Mouse (Mus musculus) T-cell, adult 2 months (primary cell): ENCODE measurements around the gene Chfr.
"Not testable (repeated sequence)": the region's sequence is repeated elsewhere in the genome, so short reads cannot be mapped to it uniquely, and the experiment has no call there.

Experiments
- DNase-seq: peaks from one replicate; pipeline ENCODE4 v3.0.0; 2022; ENCODE audit warnings: low spot score

Gene Chfr

DNA sequence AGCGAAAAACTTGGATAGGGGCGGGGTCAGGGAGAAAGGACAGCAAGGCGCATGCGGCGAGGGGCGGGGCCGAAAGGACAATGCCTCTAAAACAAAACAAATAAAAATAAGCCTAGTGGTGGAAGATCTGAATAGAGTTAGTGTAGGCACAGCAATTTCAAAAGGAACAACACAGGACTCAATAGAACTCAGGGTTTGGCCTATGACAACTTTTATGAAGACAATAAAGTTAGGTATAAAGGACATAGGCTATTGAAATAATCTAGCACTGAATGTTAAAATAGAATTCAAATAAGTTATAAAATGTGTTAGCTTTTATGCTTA, 27.4 kb upstream of the Chfr start:
- DNase-seq: peak; percentile 95

DNA sequence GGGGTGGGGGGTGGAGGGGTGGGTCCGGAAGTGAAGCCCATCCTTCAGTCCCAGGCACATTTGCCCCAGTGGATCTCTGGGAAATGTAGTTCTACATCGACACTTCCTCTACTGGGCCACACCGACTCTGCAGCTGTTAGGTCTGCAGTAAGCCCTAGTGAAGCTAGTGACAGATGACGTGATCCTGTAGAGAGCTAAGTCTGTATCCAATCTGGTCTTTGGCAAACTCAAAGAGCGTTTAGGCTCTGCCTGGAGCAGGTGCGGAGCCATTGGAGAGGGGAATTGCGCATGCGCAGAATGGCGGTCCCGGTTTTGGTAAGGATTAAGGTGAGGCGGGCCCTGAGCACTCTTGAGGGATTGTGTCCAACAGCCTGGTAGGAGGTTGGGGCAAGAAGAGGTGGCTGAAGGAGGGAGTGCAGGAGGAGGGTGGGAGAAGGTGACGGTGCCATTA, 25.6 kb upstream of the Chfr start, which contains the start of gene Zfp605:
TSS of gene Zfp605 (plus strand) at position 102 of the 451 bp plus-strand sequence.
- peak; percentile 77 for DNase-seq

DNA sequence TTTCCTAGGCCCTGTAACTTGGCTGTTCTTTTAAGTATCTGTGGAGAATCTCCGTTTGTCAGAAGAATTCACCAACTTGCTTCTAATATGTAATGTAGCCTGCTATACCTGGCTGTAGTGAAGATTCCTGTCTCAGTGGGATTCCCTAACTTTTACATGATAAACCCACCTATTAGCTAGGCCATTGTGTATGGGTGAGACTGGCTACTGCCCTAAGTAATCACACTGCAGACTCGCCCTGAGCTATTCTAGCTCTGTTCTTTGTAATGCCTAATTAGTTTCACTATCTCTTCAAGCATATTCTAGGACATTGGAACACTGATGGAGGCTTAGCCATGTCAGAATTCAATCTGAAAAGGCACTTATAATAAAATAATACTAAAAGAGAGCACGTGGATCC, 13.3 kb upstream of the Chfr start:
- DNase-seq: not testable (repeated sequence)

DNA sequence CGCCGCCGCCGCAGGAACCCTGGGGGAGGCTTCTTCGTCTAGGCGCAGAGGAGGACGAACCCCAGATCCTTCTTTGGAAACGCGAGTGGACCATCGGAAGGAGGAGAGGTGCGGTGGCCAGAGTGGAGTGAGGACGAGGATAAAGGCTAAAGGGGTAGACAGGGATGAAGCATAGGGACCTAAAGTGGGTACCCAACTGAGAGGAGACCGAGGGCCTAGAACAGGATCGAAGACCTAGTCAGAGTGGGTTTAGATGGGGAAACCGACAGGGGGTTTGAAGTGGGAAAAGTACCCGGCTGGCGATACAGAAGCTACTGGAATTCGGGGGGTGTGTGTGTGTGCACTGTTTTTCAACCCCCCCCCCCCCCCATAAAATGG, 434 bp downstream of the Chfr start:
- DNase-seq: no peak

DNA sequence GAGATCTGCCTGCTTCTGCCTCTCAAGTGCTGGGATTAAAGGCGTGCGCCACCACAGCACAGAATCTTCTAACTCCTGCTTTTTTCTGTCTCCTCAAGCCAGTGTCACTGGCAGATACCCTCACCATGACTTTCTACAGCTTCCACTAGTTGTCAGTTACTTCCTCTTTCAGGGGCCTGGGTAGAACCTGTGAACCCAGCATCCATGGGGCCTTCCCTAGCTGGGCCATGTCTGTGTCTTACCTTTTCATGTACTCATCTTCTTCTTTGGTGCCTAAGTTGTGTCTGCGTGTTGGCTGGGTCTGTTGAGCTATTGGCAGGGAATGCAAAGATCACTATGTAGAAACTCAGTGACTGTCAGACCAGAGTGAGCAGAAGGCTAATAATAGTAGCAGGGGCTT, 2.2 kb downstream of the Chfr start:
- DNase-seq: no peak

DNA sequence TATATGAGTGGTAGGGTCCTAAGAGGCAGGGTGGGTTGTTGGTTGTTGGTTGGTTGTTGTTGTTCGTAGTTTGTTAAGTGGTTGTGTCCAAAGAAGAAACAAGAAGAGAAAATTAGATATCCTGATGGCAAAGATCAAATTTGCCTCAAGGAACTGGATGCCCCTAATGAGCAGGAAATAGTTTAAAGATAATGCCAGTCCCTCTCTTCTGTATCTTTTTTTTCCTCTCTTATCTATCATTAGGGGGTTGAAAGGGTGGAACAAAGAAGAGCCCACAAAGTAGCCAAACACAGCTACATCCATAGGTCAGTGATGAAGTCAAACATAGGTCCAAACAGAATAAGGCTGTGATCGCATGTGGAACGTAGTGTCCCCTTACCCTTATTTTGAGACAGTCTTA, 3.7 kb downstream of the Chfr start:
- DNase-seq: no peak

DNA sequence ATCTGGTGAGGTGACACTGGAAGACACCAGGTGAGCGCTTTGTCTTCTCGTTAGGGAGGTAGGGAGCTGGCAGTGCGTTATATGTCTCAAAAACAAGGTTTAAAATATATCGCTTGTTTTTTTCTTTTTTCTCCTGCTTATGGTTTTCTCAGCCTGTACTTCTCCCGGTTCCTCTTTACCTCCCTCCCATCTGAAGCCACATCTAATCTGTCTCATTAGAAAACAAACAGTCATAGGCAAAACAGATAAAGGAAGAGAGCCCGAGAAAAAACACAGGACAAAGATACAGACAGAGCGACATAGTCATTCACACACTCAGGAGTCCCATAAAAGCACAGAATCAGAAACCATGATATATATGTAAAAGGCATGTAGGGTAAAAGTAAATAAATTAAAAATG, 4.8 kb downstream of the Chfr start:
- no peak for DNase-seq

DNA sequence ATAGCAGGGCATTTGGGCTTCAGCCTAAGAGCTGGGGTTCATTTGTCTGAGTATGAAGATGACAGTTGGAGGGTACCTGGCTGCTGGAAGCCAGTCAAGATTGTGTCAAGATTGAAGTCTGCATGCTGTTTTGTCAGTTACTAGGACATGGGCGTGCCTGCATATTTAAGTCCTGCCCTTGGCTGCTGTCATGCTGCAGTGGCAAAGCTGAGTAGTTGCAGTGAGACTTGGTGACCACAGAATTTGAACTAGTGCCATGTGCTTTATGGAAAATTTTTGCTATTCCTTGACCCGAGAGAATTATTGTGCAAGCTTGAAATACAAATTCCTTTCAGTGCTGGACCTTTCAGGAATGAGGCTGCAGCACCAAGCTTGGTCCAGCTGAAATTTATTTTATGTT, 6.7 kb downstream of the Chfr start:
- DNase-seq: no peak

DNA sequence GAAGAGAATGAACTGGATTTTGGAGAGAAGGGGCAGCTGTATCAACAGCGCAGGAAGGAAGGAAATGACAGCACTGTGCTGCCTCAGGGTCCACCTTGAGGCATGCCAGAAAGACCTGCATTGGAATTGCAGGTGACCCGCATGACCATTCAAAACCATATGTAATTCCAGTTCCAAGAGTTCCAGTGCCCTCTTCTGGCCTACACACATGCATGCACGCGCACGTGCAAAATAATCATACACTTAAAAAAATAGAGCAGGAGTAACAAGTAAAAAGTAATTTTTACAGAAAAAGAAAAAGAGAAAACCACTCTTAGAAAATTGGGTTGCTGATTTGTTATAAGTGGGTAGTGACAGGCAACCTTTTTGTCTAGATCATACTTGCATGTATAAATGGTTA, 7.4 kb downstream of the Chfr start:
- peak; percentile 8 for DNase-seq

DNA sequence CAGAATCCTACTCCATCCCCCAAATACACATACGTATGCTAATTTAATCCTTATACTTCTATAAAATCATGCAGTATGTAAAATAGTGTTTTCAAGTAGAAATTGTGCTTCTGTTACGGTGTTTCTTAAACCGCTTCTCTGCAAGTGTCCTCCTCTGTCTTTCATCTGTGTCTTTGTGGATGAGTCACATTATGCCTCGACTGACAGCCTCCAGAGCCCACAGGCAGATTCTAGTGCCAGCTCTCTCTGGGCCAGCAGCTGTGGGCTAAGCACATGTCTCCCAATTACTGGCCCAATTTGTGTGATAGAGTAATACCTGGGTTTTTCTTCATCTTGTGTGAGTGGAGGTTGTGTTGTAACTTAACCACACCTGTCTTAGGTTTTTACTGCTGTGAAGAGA, 33.7 kb downstream of the Chfr start:
- no peak for DNase-seq

DNA sequence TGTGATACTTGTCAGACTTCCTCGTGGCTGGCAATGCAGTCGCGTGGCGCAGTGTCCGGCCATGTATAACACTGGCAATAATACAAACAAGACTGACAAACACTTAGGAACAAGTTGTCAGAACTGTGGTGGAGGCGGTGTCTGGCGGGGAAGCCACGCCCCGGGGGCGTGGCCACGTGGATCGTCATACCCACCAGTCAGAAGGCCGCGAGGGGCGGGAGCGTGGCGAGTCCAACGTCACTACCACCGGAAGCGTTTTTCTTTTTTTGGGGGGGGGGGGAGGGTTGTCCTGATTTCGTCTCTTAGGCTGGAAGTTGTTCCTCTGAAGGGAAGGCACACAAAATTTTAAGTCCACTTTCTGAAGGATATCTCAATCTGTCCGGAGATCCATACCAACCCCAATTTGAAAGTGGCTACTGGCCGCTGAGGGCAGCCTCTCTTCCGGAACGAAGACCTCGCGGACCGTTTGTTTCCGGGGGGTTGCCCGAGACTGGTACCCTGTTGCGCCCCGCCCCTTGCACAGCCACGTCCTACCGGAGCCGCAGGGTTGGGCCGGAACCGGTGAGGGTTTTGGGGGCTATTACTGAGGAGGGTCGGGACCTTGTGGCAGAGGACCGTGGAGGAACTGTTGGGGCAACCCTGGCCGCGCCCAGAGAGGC, 40.8 kb downstream of the Chfr start, which contains the start of gene Golga3:
TSS of gene Golga3 (plus strand) at position 340 of the 659 bp plus-strand sequence.
- DNase-seq: peak; percentile 92

DNA sequence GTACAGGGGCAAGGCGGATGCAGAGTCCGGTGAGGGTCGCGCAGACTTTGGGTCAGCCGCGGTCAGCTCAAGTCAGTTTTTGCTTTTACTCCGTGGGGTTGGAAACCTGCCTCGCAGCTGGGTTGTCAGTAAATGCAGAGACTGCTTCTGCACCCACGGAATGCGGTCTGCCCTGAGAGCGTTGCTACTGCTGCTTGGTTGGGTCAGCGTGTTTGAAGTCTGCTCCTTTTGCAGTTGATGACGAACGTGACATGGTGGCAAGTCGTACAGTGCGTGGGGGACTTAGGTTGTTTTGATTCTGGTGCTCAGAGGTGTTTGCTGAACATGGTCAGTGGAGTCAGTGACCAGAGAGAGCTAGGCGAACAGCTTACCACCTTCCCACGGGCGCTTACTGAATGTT, 41.4 kb downstream of the Chfr start:
- peak; percentile 62 for DNase-seq

DNA sequence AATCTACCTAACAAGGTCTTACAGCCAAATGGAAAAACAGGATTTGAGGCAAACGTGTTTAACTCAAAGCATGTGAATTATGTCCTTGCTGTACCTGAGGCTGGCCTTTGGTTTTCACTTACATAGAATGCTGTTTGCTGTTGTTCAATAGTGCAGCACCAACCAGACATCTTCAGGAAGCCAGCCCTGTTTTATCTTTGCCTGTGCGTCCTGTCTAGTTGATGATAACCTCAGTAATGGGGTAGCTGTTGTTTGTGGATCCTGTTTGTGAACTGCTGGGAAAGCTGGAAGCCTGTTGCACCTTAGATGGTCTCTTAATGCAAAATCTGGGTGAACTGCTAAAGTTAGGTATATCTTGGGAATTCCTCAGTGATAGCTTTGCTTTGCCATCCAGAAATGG, 43.0 kb downstream of the Chfr start:
- no peak for DNase-seq

DNA sequence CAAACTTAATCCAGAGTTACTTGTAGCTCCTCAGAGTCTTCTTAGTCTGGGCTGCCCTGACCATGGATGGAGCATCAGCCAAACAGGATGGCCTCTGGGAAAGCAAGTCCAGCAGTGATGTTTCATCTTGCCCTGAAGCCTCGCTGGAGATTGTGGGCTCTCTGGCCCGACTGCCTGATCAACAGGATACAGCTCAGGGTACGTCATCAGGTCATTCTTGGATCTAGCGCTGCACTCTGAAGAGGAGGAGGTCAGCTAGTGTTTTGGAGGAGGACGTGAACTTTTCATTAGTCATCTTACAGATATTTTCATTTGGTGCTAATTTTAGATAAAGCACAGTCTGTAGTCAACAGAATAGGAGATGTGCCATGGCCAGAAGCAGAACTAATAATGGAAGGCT, 46.1 kb downstream of the Chfr start:
- no peak for DNase-seq

DNA sequence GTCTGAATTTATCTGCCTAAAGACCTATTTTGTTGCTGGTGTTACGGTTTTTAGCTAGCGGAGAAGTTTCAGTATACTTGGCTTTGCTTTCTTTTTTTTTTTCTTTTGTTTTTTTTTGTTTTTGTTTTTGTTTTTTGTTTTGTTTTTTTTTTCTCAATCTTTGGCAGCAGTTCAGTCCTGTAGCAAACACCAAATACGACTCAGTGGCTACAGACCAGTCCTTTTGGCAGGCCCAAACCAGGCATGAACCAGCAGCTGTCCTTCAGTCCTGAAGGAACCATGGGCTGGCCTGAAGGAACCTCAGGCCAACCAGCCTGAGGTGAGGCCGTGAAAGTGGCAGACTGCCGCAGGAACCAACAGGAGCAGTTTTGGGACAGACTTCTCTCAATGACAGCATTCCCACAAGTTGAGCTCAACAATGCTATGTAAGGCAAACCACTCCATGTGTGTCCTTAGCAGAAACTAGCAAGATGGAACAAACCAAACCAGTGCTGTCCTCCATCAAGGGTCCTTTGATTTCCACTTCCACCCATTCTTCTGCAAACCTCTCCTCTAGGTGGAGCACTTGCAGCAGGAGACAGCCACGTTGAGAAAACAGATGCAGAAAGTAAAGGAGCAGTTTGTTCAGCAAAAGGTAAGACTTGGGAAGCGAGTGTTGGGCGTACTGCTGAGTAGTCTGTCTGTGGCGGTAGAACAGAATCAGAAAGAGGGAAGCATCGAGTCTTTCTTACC, 67.7 kb downstream of the Chfr start:
- DNase-seq: no peak

DNA sequence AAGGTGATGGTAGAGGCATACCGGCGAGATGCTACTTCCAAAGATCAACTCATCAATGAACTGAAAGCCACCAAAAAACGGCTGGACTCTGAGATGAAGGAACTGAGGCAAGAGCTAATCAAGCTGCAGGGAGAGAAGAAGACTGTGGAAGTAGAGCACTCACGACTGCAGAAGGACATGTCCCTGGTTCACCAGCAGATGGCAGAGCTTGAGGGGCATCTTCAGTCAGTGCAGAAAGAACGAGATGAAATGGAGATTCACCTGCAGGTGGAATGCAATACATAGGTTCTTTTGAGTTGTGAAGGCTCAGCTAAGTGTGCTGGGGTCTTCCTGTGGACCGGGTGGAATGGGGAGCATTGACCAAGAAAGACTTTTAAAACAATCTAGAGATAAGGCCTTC, 69.1 kb downstream of the Chfr start:
- no peak for DNase-seq

DNA sequence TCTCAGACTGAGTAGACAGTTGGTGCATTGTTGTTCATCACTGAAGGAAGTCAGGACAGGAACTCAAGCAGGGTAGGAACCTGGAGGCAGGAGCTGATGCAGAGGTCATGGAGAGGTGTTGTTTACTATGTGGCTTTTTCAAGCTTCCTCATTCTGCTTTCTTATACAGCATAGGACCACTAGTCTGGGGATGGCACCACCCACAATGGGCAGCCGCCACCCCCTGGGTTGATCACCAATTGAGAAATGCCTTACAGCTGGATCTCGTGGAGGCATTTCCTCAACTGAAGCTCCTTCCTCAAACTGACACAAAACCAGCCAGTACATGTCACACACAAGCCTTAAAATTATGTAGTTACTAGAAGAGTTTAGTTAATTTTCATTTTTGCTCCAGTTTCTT, 75.7 kb downstream of the Chfr start:
- no peak for DNase-seq

DNA sequence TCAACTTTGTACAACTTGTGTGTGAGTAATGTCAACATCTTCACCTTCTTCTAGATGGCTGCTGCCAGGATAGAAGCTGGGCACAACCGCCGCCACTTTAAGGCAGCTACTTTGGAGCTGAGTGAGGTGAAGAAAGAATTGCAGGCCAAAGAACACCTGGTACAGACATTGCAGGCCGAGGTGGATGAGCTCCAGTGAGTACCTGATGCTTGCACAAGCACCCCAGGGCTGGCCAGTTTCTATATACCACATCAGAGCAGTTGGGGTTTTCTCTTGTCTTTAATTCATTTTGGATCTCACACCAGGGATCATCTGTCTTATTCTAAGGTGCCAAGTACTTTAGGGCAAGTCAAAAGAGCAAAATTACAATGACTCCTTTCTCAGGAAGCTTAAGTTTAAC, 81.1 kb downstream of the Chfr start:
- no peak for DNase-seq

DNA sequence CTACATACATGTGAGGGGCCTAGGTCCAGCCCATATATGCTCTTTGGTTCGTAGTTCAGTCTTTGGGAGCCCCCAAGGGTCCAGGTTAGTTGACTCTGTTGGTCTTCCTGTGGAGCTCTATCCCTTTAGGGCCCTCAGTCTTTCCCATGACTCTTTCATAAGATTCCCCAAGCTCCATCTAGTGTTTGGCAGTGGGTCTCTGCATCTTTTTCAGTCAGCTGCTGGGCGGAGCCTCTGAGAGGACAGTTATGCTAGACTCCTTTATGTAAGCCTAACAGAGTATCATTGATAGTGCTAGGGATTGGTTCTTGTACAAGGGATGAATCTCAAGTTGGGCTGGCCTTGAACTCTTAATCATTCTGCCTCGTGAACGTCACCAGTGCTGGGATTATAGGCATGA, 84.7 kb downstream of the Chfr start:
- no peak for DNase-seq
